Comparison of ENCODE assay signal across 9 mouse cellular contexts in the genomic region with DNA sequence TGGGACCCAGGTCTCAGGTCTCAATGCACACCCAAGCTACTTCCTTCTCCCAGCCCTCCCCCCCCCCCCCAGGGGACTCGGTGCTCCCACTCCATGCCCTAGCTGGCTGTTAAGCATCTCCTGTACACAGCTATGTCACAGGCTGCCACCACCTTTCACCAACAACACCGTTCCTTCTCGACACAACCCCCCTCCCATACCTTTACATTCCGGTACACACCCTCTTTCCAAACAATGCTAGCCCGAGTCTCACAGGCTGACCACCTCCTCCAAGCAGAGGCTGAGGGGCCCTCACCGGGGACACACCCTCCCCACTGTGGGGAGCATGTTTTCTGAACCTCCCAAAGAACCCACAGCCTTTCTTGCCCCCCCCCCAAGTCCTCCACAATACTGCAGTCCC. TPM values are rescaled to one million over a fixed set of nuclear protein-coding genes. Genes with fewer than 3 reads are reported as not detected.
DNase-seq lines count a peak whose midpoint lies in the region; ATAC-seq and TF ChIP-seq lines count a peak whose summit lies in the region.
"Had no signal": no experiment of that assay in that cellular context is flagged by ENCODE, and none has a peak within 500 bp of the region (broad histone marks: within the 10 kb centered on the region; RNA-seq: fewer than 3 reads in every experiment).

No protein-coding gene starts in this region.

- ATAC-seq in heart, embryonic 16.5 days (replicated peaks; ENCODE audit: extremely low read depth, insufficient read depth, low FRiP score): no peak
- no peak for ATAC-seq in embryonic facial prominence, embryonic 13.5 days (ENCODE audit: insufficient number of reproducible peaks, insufficient read depth, low FRiP score, low TSS enrichment, low read depth)
- ATAC-seq in intestine, embryonic 15.5 days: peak; percentile 34
- ATAC-seq in neural tube, embryonic 11.5 days (ENCODE audit: insufficient read depth, low FRiP score, low TSS enrichment): no peak

- H3K4me3 ChIP-seq in heart, embryonic 16.5 days (ENCODE audit: low read length): 0 out of 2 replicates have a peak overlapping the region, but pooled peaks have one; percentile 4
- H3K4me3 ChIP-seq in heart, adult 2 months: no peak overlapping the region
- peak overlapping the region; percentile 64 for H3K4me3 ChIP-seq in embryonic facial prominence, embryonic 13.5 days
- peak overlapping the region; percentile 65 for H3K4me3 ChIP-seq in intestine, embryonic 15.5 days (replicated peaks)
- peak overlapping the region; percentile 64 for H3K4me3 ChIP-seq in neural tube, embryonic 11.5 days (ENCODE audit: low read depth, low read length)

- no peak for TF ChIP-seq POLR2A in heart, adult 2 months (IDR thresholded peaks at IDR 0.05; ENCODE audit: insufficient read depth, low read depth, low read length)

- H3K4me1 ChIP-seq in heart, embryonic 16.5 days (ENCODE audit: control insufficient read depth, insufficient read depth, low read length): peaks cover 6% of the 10 kb centered on the region; the same call in 1 of the 2 replicates
- H3K4me1 ChIP-seq in heart, adult 2 months (ENCODE audit: control insufficient read depth, insufficient read depth, low read length): no peaks in the 10 kb centered on the region
- H3K4me1 ChIP-seq in embryonic facial prominence, embryonic 13.5 days: peaks cover 63% of the 10 kb centered on the region
- peaks cover 50% of the 10 kb centered on the region for H3K4me1 ChIP-seq in intestine, embryonic 15.5 days (replicated peaks)
- H3K4me1 ChIP-seq in neural tube, embryonic 11.5 days (ENCODE audit: control insufficient read depth, insufficient read depth, low read length): peaks cover 49% of the 10 kb centered on the region

- H3K9ac ChIP-seq in heart, embryonic 16.5 days (ENCODE audit: low read length): no peak overlapping the region
- no peak overlapping the region for H3K9ac ChIP-seq in heart, adult 2 months (ENCODE audit: low read depth, low read length)
- H3K9ac ChIP-seq in embryonic facial prominence, embryonic 13.5 days: peak overlapping the region; percentile 77
- H3K9ac ChIP-seq in intestine, embryonic 15.5 days: 0 out of 2 replicates have a peak overlapping the region, but pooled peaks have one; percentile 8
- H3K9ac ChIP-seq in neural tube, embryonic 11.5 days (ENCODE audit: low read length): peak overlapping the region; percentile 18

- TF ChIP-seq CTCF in heart, adult 2 months (IDR thresholded peaks at IDR 0.05): no peak

- peaks cover 19% of the 10 kb centered on the region for H3K27me3 ChIP-seq in heart, embryonic 16.5 days (ENCODE audit: control insufficient read depth, insufficient read depth, low read length)
- peaks cover 11% of the 10 kb centered on the region for H3K27me3 ChIP-seq in heart, adult 2 months (ENCODE audit: control insufficient read depth, insufficient read depth, low read length)
- H3K27me3 ChIP-seq in embryonic facial prominence, embryonic 13.5 days: no peaks in the 10 kb centered on the region
- H3K27me3 ChIP-seq in intestine, embryonic 15.5 days (replicated peaks): no peaks in the 10 kb centered on the region
- no peaks in the 10 kb centered on the region for H3K27me3 ChIP-seq in neural tube, embryonic 11.5 days (ENCODE audit: control insufficient read depth, insufficient read depth, low read length)

- no peak for TF ChIP-seq EP300 in heart, adult 2 months (IDR thresholded peaks at IDR 0.05; ENCODE audit: insufficient read depth, low read depth, low read length)

- H3K79me2 ChIP-seq in heart, adult 2 months (replicated peaks; ENCODE audit: control insufficient read depth, insufficient read depth, low read length): no peaks in the 10 kb centered on the region

- no peak for DNase-seq in heart, adult 2 months
- no peak for DNase-seq in neural tube, embryonic 11.5 days (ENCODE audit: low spot score)
- no peak for DNase-seq in frontal cortex, postnatal 36 days (ENCODE audit: low spot score in 2 of 2)
- no peak for DNase-seq in right cerebral cortex, adult 2 months (ENCODE audit: low spot score in 2 of 2)
- DNase-seq in adrenal gland, adult (ENCODE audit: inconsistent age in 2 of 2, low spot score in 1 of 2): no peak

- H3K9me3 ChIP-seq in heart, embryonic 16.5 days (replicated peaks; ENCODE audit: control insufficient read depth, low read length): no peaks in the 10 kb centered on the region
- no peaks in the 10 kb centered on the region for H3K9me3 ChIP-seq in embryonic facial prominence, embryonic 13.5 days
- no peaks in the 10 kb centered on the region for H3K9me3 ChIP-seq in intestine, embryonic 15.5 days
- H3K9me3 ChIP-seq in neural tube, embryonic 11.5 days (ENCODE audit: control insufficient read depth, low read length): no peaks in the 10 kb centered on the region

- no peaks in the 10 kb centered on the region for H3K36me3 ChIP-seq in heart, embryonic 16.5 days (ENCODE audit: control insufficient read depth, insufficient read depth)
- no peaks in the 10 kb centered on the region for H3K36me3 ChIP-seq in heart, adult 2 months (ENCODE audit: control insufficient read depth, insufficient read depth, low read length)
- H3K36me3 ChIP-seq in embryonic facial prominence, embryonic 13.5 days: peaks cover 9% of the 10 kb centered on the region
- H3K36me3 ChIP-seq in intestine, embryonic 15.5 days: 0 out of 2 replicates have a peak, but pooled peaks cover 2% of the 10 kb centered on the region
- H3K36me3 ChIP-seq in neural tube, embryonic 11.5 days (ENCODE audit: control insufficient read depth, insufficient read depth, low read length): peaks cover 3% of the 10 kb centered on the region; the same call in 1 of the 2 replicates

- 17% methylated on average over 6 of the region's 6 CpGs for WGBS in heart, embryonic 16.5 days
- 20% methylated on average over 6 of the region's 6 CpGs for WGBS in heart, adult 2 months
- WGBS in embryonic facial prominence, embryonic 13.5 days: 1% methylated on average over 6 of the region's 6 CpGs
- 12% methylated on average over 6 of the region's 6 CpGs for WGBS in intestine, embryonic 15.5 days
- 0% methylated on average over 6 of the region's 6 CpGs for WGBS in neural tube, embryonic 11.5 days

- H3K27ac ChIP-seq in heart, embryonic 16.5 days (ENCODE audit: low read length): no peak overlapping the region
- no peak overlapping the region for H3K27ac ChIP-seq in heart, adult 2 months
- H3K27ac ChIP-seq in embryonic facial prominence, embryonic 13.5 days: peak overlapping the region; percentile 79
- peak overlapping the region; percentile 94 for H3K27ac ChIP-seq in intestine, embryonic 15.5 days
- no peak overlapping the region for H3K27ac ChIP-seq in neural tube, embryonic 11.5 days (ENCODE audit: low read depth, low read length)

- intact Hi-C loops in heart, adult 2 months (cut with DNase I): no loop called here

- peak overlapping the region; percentile 29 for H3K4me2 ChIP-seq in heart, embryonic 16.5 days (ENCODE audit: low read depth, low read length)
- H3K4me2 ChIP-seq in embryonic facial prominence, embryonic 13.5 days: peak overlapping the region; percentile 75
- H3K4me2 ChIP-seq in intestine, embryonic 15.5 days (replicated peaks): peak overlapping the region; percentile 92
- H3K4me2 ChIP-seq in neural tube, embryonic 11.5 days (ENCODE audit: low read depth): peak overlapping the region; percentile 70

RNA-seq across cellular contexts. Expression of gene Inava, which starts 2.5 kb away (rescaled TPM):
- 2.6 TPM in 2 replicates for polyA plus RNA-seq in heart, embryonic 16.5 days (2015; fragmentation: Nextera tagmentation; extraction: Ambion mirVana)
- not detected for total RNA-seq in heart, adult 2 months (2021)
- 0.29 TPM in 1 of 2 replicates, not detected in the other for polyA plus RNA-seq in heart, adult 2 months (2012; rRNA removed)
- 18.7 and 22.7 TPM in 2 replicates for polyA plus RNA-seq in embryonic facial prominence, embryonic 13.5 days (2015; fragmentation: Nextera tagmentation; extraction: Ambion mirVana)
- polyA plus RNA-seq in intestine, embryonic 15.5 days (2015; fragmentation: Nextera tagmentation; extraction: Ambion mirVana): 29.2 and 30.0 TPM in 2 replicates
- 16.5 and 17.2 TPM in 2 replicates for polyA plus RNA-seq in neural tube, embryonic 11.5 days (2014; fragmentation: Nextera tagmentation; extraction: Ambion mirVana)
- total RNA-seq: monocyte, adult 5-6 weeks had no signal

RNA-seq across cellular contexts. Expression of gene Mroh3, which starts 19.0 kb away (rescaled TPM):
- polyA plus RNA-seq in heart, embryonic 16.5 days (2015; fragmentation: Nextera tagmentation; extraction: Ambion mirVana): not detected in 2 replicates
- not detected for total RNA-seq in heart, adult 2 months (2021)
- polyA plus RNA-seq in heart, adult 2 months (2012; rRNA removed): not detected in 2 replicates
- polyA plus RNA-seq in embryonic facial prominence, embryonic 13.5 days (2015; fragmentation: Nextera tagmentation; extraction: Ambion mirVana): 0.22 and 0.67 TPM in 2 replicates
- 0.10 and 0.63 TPM in 2 replicates for polyA plus RNA-seq in intestine, embryonic 15.5 days (2015; fragmentation: Nextera tagmentation; extraction: Ambion mirVana)
- polyA plus RNA-seq in neural tube, embryonic 11.5 days (2014; fragmentation: Nextera tagmentation; extraction: Ambion mirVana): not detected in 2 replicates
- total RNA-seq: monocyte, adult 5-6 weeks had no signal

RNA-seq across cellular contexts. Expression of gene Gpr25, which starts 29.1 kb away (rescaled TPM):
- 0.34 TPM in 1 of 2 replicates, not detected in the other for polyA plus RNA-seq in heart, embryonic 16.5 days (2015; fragmentation: Nextera tagmentation; extraction: Ambion mirVana)
- total RNA-seq in heart, adult 2 months (2021): not detected
- not detected in 2 replicates for polyA plus RNA-seq in heart, adult 2 months (2012; rRNA removed)
- 0.21 TPM in 1 of 2 replicates, not detected in the other for polyA plus RNA-seq in embryonic facial prominence, embryonic 13.5 days (2015; fragmentation: Nextera tagmentation; extraction: Ambion mirVana)
- polyA plus RNA-seq in intestine, embryonic 15.5 days (2015; fragmentation: Nextera tagmentation; extraction: Ambion mirVana): not detected in 2 replicates
- polyA plus RNA-seq in neural tube, embryonic 11.5 days (2014; fragmentation: Nextera tagmentation; extraction: Ambion mirVana): not detected in 2 replicates
- total RNA-seq: monocyte, adult 5-6 weeks had no signal

Comparison
In these comparisons a context has a peak if more than half of its experiments do, and no peak if none do; other contexts are left out.
1. H3K27ac ChIP-seq: peak in embryonic facial prominence, embryonic 13.5 days (single experiment) and intestine, embryonic 15.5 days (single experiment); none in heart, embryonic 16.5 days (single experiment), heart, adult 2 months (single experiment) and neural tube, embryonic 11.5 days (single experiment).
2. H3K4me2 ChIP-seq: peak in every context shown above with its lines; median percentile 92 in intestine, embryonic 15.5 days; 75 in embryonic facial prominence, embryonic 13.5 days; 70 in neural tube, embryonic 11.5 days; 29 in heart, embryonic 16.5 days.
3. H3K9ac ChIP-seq: peak in embryonic facial prominence, embryonic 13.5 days (single experiment), intestine, embryonic 15.5 days (single experiment) and neural tube, embryonic 11.5 days (single experiment); none in heart, embryonic 16.5 days (single experiment) and heart, adult 2 months (single experiment).